Mouse (Mus musculus) embryonic facial prominence, embryonic 11.5 days (tissue): ENCODE data around the gene Gal3st1. TPM values are rescaled to one million over a fixed set of nuclear protein-coding genes. Genes with fewer than 3 reads are reported as not detected.

ENCODE experiments used
- polyA plus RNA-seq: library from polyadenylated mRNA; unstranded; fragments of >200 nt; fragmentation: Nextera tagmentation; extraction: Ambion mirVana; gene quantifications from 2 replicates; pipeline ENCODE4 v1.2.1, GENCODE M21; 2014

The Gal3st1 gene
- polyA plus RNA-seq, 1 experiment from 2014 or later = 0.63 TPM

Other genes with a start within 250 kb of the Gal3st1 start
- 0.55 and 0.85 TPM in 2 replicates for gene Osbp2, start 119.7 kb upstream of the Gal3st1 start, polyA plus RNA-seq
- gene 4921536K21Rik, start 88.5 kb upstream of the Gal3st1 start, polyA plus RNA-seq = 0.21 TPM in 2 replicates
- gene Dusp18, start 88.4 kb upstream of the Gal3st1 start, polyA plus RNA-seq = 13.2 and 13.9 TPM in 2 replicates
- 2.0 and 2.1 TPM in 2 replicates for gene Slc35e4, start 69.0 kb upstream of the Gal3st1 start, polyA plus RNA-seq
- 31.0 and 33.8 TPM in 2 replicates for gene Tcn2, start 51.5 kb upstream of the Gal3st1 start, polyA plus RNA-seq
- gene Pes1, start 19.7 kb upstream of the Gal3st1 start, polyA plus RNA-seq = 78.9 and 81.2 TPM in 2 replicates
- 0.18 TPM in 1 of 2 replicates, not detected in the other for gene 4930556J24Rik, start 6.9 kb upstream of the Gal3st1 start, polyA plus RNA-seq
- not detected in 2 replicates for gene Sec14l4, start 47.8 kb downstream of the Gal3st1 start, polyA plus RNA-seq
- not detected in 2 replicates for gene Sec14l3, start 81.2 kb downstream of the Gal3st1 start, polyA plus RNA-seq
- gene Mtfp1, start 111.8 kb downstream of the Gal3st1 start, polyA plus RNA-seq = 6.7 and 8.7 TPM in 2 replicates
- gene Sec14l2, start 139.8 kb downstream of the Gal3st1 start, polyA plus RNA-seq = 1.3 and 1.5 TPM in 2 replicates
- 26.1 and 26.4 TPM in 2 replicates for gene Rnf215, start 151.6 kb downstream of the Gal3st1 start, polyA plus RNA-seq
- gene Ccdc157, start 176.7 kb downstream of the Gal3st1 start, polyA plus RNA-seq = 3.5 and 3.6 TPM in 2 replicates
- 82.7 and 84.6 TPM in 2 replicates for gene Sf3a1, start 176.7 kb downstream of the Gal3st1 start, polyA plus RNA-seq
- gene Tbc1d10a, start 203.2 kb downstream of the Gal3st1 start, polyA plus RNA-seq = 15.9 and 18.1 TPM in 2 replicates
- gene Castor1, start 234.6 kb downstream of the Gal3st1 start, polyA plus RNA-seq = 1.7 and 2.3 TPM in 2 replicates